Mouse (Mus musculus): Measurements from ENCODE around the gene Gab1.

The Gab1 gene

GRCm38 (mm10) chr8:80847912-80848311 is 32.4 kb downstream of the Gab1 start:
- DNase-seq (ENCODE audit: extremely low spot score, low spot score), result no peak

DNA sequence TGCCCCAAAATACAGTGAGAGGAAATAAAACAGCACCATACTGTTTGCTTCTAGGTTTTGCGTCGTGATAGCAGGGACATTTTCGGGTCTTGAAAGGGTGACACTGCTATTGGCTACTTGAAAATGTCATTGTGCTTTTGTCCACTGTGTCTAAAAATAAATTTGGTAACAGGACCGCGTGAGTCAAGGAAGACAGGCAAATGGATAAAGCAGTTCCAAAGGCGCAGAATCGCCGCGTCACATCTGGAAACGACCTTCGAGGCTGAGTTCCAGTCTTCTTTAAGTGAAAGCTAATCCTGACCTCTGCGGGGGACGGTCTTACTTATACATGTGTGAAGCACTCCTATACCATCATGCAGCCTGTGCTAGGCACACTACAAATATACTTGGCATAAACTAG is 35.0 kb downstream of the Gab1 start:
- no peak for DNase-seq (ENCODE audit: extremely low spot score, low spot score)

GRCm38 (mm10) chr8:80843744-80844434 is 36.4 kb downstream of the Gab1 start:
- DNase-seq (ENCODE audit: extremely low spot score, low spot score), result no peak

DNA sequence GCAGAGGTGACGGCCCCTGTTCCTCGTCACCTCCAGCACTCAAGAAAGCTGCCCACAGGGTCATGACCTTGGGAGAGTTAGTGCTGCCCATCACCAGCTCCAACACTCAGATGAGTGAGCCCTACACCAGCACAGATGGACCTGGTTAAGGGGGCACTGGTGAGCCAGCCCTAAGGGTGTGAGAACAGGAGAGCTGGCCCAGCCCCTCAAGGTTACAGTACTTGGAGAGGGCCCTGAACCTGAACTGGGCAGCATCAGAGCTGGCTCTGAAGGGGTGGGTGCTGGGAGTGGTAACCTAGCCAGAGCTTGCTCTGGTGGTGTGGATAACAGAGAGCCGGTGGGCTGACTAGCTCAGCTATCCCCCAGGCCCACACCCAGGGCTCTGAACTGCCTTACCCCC is 37.8 kb downstream of the Gab1 start:
- no peak for DNase-seq (ENCODE audit: extremely low spot score, low spot score)

DNA sequence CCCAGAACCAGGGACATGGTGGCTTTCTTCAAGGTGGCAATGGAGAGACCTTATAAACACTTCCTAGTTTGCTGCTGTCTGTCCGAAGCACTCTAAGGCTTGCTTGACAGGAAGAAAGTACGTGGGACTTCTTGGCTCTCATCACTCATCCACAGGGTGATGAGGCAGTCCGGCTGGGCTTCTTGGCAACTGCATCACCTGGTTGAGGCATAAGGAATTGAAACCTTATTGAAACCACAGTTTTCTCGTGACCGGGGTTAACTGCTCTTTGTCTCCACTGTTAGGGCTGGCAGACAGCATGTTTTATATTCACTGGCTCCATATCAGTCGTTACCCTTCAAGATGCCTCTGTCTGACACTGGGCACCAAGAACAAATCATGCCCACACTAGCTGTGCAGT is 40.2 kb downstream of the Gab1 start:
- no peak for DNase-seq (ENCODE audit: extremely low spot score, low spot score)

DNA sequence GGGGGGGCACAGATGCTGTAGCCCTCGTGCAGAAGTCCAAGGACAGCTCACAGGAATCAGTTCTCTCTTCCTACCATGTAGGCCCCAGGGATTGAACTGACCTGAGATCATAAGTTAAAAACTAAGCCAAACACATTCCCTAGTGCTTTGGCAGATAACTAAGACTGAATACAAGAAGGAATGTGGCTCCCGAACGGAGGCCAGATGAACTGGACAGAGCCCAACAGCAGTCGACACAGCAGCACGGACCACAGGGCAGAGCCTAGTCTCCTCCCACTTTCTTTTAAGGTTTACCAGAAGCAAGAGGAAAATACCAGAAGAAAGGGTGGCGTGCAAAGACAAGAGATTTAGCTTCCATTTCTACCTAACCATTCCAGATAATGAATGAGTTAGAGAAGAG is 42.1 kb downstream of the Gab1 start:
- no peak for DNase-seq (ENCODE audit: extremely low spot score, low spot score)

- DNase-seq (ENCODE audit: extremely low spot score, low spot score), result no peak
These were observed 44.9 kb downstream of the Gab1 start for GRCm38 (mm10) chr8:80835401-80835800.

DNA sequence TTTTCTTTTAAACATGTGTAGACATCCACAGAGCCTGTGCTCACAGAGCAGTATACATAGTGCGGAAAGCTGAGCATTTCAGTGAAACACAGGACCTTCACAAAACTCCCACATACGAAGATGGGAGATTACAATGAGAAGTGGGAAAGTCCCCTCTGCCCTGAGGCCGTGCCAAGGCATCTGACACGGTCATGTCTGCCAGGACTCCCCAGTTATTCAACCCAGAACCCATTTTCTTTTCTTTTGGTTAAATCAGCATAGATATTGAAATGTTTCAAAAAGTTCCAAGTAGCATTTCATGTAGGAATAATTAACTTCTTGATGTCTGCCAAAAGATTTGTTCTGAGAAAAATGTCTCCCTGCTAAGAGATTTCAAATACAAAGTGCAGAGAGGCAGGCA is 45.9 kb downstream of the Gab1 start:
- no peak for DNase-seq (ENCODE audit: extremely low spot score, low spot score)

- no peak for DNase-seq (ENCODE audit: extremely low spot score, low spot score)
These were observed 47.8 kb downstream of the Gab1 start for GRCm38 (mm10) chr8:80832534-80832933.

DNA sequence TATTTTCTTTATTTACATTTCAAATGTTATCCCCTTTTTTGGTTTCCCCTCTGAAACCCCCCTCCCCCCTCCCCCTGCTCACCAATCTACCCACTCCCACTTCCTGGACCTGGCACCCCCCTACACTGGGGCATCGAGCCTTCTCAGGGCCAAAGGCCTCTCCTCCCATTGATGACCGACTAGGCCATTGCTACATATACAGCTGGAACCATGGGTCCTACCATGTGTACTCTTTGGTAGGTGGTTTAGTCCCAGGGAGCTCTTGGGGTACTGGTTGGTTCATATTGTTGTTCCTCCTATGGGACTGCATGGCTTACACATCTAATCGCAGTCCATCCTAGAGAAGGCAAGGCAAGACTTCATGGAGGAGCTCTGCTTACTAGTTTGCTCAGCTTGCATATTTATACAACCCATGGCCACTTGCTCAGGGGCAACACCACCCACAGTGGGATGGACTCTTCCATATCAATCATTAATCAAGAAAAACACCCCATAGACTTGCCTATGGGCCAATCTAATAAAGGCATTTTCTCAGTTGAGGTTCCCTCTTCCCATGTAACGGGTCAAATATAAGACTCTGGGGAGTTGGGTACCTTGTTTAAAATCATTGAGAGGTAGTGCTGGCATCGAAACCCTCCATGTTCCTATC is 48.3 kb downstream of the Gab1 start:
- DNase-seq (ENCODE audit: extremely low spot score, low spot score), result no peak

DNA sequence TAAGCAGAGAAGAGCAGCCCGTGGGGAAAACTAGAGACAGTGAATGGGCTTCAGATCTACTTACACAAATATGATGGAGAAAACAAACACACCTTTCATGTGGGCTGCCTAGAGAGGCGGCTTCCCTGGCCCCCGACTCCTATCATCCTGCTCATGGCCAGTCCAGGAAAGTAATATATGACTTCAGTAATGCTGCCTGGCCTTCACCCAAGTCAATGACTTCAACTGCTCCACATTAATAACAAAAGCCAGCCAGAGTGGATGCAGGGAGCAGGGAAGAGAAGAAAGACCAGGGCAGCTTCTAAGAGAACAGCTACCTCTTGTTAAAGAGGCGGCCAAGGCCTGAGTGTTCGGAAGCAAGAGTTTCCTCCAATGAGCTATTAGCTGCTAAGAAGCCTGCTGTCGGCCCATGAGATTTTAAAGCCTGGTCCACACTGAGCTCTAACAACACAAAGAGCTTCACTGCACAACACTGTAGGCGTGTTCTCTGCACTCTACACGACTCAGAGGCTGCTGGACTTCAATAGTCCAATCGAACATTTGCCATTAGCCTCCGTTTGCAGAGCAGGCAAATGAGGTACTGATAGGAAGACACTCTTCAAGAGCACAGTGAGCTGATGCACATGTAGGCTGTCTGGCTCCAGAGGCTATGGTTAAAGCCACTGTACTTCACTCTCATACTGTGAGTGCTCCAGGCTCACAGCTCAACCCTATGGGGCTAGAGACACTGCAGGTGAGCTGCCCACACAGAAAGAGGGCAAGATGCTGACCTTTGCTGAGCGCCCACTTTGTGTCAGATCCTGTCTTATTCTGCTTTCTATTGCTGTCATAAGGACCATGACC is 49.4 kb downstream of the Gab1 start:
- no peak for DNase-seq (ENCODE audit: extremely low spot score, low spot score)

GRCm38 (mm10) chr8:80830141-80830540 is 50.2 kb downstream of the Gab1 start:
- no peak for DNase-seq (ENCODE audit: extremely low spot score, low spot score)

DNA sequence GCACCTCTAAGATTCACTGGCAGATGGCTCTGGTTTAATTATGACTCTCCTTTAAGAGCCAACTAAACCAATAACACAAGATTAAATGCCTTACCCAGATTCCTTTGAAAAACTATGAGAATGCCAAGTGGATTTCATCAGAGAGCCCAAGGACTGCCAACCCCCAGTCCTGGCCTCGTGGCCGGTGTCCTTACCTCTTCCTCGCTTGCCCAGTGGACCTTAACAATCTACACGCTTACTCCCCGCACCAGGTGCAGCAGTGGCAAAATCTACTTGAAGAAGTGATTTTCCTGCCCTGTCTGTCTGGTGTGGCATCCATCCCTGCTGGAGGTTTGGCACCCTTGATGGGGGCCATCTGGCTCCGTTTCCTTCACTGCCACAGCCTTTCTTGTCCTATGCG is 53.3 kb downstream of the Gab1 start:
- DNase-seq (ENCODE audit: extremely low spot score, low spot score), result no peak

GRCm38 (mm10) chr8:80825136-80825535 is 55.2 kb downstream of the Gab1 start:
- no peak for DNase-seq (ENCODE audit: extremely low spot score, low spot score)

GRCm38 (mm10) chr8:80824426-80824825 is 55.9 kb downstream of the Gab1 start:
- no peak for DNase-seq (ENCODE audit: extremely low spot score, low spot score)

- DNase-seq (ENCODE audit: extremely low spot score, low spot score), result no peak
These were observed 57.1 kb downstream of the Gab1 start for GRCm38 (mm10) chr8:80823250-80823649.

GRCm38 (mm10) chr8:80821367-80822225 is 58.7 kb downstream of the Gab1 start:
- no peak for DNase-seq (ENCODE audit: extremely low spot score, low spot score)

GRCm38 (mm10) chr8:80818978-80819377 is 61.3 kb downstream of the Gab1 start:
- no peak for DNase-seq (ENCODE audit: extremely low spot score, low spot score)

DNA sequence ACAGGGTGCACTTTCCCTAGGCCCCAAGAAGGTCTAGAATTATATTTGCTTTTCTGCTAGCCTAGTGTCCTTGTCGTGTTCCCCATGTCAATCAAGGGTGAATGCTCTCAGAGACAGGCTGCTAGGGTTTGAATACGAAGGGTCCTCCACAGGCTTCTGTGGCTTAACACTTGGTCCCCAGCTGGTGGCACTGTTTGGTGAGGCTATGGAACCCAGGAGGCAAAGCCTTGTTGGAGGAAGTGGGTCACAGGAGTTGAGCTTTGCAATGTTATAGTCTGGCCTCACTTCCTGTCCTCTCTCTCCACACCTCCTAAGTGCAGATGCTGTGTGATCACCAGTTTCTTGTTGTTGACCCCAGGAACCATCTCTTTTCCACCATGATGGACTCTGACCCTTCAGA is 63.3 kb downstream of the Gab1 start:
- no peak for DNase-seq (ENCODE audit: extremely low spot score, low spot score)

DNA sequence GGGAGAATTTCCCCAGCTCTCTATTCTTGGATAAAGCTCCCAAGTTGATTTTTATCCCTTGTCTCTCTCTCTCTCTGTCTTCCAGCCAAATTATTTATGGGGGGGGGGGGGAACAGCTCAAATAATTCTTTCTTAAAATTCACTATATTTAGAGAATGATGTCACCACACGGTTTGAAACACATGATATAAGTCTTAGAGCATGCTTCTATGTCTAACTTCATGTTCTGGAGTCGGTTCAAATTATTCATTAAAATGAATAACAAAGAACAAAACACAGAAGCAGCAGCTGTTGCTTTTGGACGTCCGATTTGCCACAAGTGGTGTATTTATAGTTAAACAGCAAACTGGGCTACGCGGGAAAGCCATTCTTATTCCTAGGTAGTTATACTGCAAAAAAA is 65.1 kb downstream of the Gab1 start:
- DNase-seq (ENCODE audit: extremely low spot score, low spot score), result no peak

DNA sequence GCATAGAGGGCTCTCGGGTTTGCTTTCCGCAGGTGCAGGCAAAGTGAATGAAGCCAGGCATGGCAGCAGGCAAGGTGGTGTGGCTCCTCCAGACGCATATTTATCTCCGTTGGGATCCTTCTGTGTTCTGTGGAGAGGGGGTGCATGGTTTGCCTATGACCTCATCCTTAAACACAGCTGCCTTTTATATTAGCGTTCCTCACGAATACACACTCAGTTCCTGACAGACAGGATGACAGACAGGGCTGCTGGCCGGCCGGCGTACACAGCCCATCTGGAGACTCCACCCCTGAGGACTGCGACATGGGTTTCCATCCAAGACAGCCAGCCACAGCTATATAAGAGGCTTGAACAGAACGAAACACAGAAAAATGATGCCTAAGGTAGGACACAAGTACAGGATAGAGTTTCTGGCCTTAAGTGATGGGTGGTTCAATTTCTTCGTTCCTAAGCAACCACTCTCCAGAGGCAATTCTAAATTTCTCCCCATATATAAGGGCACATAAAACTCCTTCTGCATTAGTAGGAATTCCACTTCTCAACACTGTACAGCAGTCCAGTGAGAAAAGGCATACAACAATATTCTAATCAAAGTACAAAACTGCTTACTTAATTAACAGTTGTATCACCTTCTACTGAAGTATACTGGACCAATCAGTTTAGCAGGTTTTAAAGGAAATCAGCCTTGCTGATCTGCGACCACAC is 66.1 kb downstream of the Gab1 start:
- no peak for DNase-seq (ENCODE audit: extremely low spot score, low spot score)

Measured in neural tube, embryonic 10.5 days (tissue).